Mouse (Mus musculus) kidney, postnatal 25 days (tissue): Measurements from ENCODE around the gene Abcd3.
"Not testable (repeated sequence)": the region's sequence is repeated elsewhere in the genome, so short reads cannot be mapped to it uniquely, and the experiment has no call there.

ENCODE experiments used
- DNase-seq, 2 experiments: peaks; one replicate each; pipeline ENCODE4 v3.0.0; 2021; ENCODE audit warnings: mixed read lengths in 2 of 2

Abcd3 gene

GRCm38 (mm10) chr3:121815549-121816235 lies 590 bp upstream of the Abcd3 start:
- DNase-seq = no peak

GRCm38 (mm10) chr3:121814413-121814864 lies 663 bp downstream of the Abcd3 start:
- DNase-seq = peak; percentile 75 to 89

- DNase-seq = no peak
These were observed 1.3 kb downstream of the Abcd3 start for GRCm38 (mm10) chr3:121813834-121814233.

- DNase-seq = no peak
These were observed 6.9 kb downstream of the Abcd3 start for GRCm38 (mm10) chr3:121808246-121808645.

- DNase-seq = no peak
These were observed 20.9 kb downstream of the Abcd3 start for GRCm38 (mm10) chr3:121794214-121794613.

GRCm38 (mm10) chr3:121792246-121792645 lies 22.9 kb downstream of the Abcd3 start:
- no peak for DNase-seq

GRCm38 (mm10) chr3:121790442-121790841 lies 24.7 kb downstream of the Abcd3 start:
- DNase-seq = no peak

- no peak for DNase-seq
These were observed 25.3 kb downstream of the Abcd3 start for GRCm38 (mm10) chr3:121789790-121790189.

- no peak for DNase-seq
These were observed 32.1 kb downstream of the Abcd3 start for GRCm38 (mm10) chr3:121783020-121783419.

GRCm38 (mm10) chr3:121777943-121778342 lies 37.2 kb downstream of the Abcd3 start:
- DNase-seq = peak; percentile 56 to 66

GRCm38 (mm10) chr3:121773336-121773735 lies 41.8 kb downstream of the Abcd3 start:
- DNase-seq = not testable (repeated sequence)

GRCm38 (mm10) chr3:121768770-121769169 lies 46.3 kb downstream of the Abcd3 start:
- DNase-seq = no peak

- DNase-seq = no peak
These were observed 48.3 kb downstream of the Abcd3 start for GRCm38 (mm10) chr3:121766818-121767217.

GRCm38 (mm10) chr3:121766048-121766447 lies 49.1 kb downstream of the Abcd3 start:
- DNase-seq = no peak

GRCm38 (mm10) chr3:121762056-121762852 lies 52.8 kb downstream of the Abcd3 start:
- DNase-seq = peak; percentile 27 to 41

- DNase-seq = no peak
These were observed 56.7 kb downstream of the Abcd3 start for GRCm38 (mm10) chr3:121758373-121758772.

GRCm38 (mm10) chr3:121755152-121755551 lies 60.0 kb downstream of the Abcd3 start:
- no peak for DNase-seq

GRCm38 (mm10) chr3:121754319-121755090 lies 60.6 kb downstream of the Abcd3 start:
- DNase-seq = not testable (repeated sequence)

- not testable (repeated sequence) for DNase-seq
These were observed 73.8 kb downstream of the Abcd3 start for GRCm38 (mm10) chr3:121741186-121741848.

- peak in 1 of 2 experiments; percentile 55 for DNase-seq
These were observed 75.5 kb downstream of the Abcd3 start for GRCm38 (mm10) chr3:121739489-121740213.

GRCm38 (mm10) chr3:121738742-121739342 lies 76.3 kb downstream of the Abcd3 start:
- no peak for DNase-seq
